Mouse (Mus musculus): ENCODE measurements around the gene Ifi27. TPM values are rescaled to one million over a fixed set of nuclear protein-coding genes. Genes with fewer than 3 reads are reported as not detected.
"Not testable (repeated sequence)": the region's sequence is repeated elsewhere in the genome, so short reads cannot be mapped to it uniquely, and the experiment has no call there.

Ifi27 gene
- total RNA-seq, 2 experiments from 2014 or later = 41.7 to 46.5 TPM

- DNase-seq (ENCODE audit: low spot score in 2 of 2) = no peak
Measured at GRCm38 (mm10) chr12:103445060-103445459, 11.0 kb downstream of the Ifi27 start.

- DNase-seq (ENCODE audit: low spot score in 2 of 2) = no peak
Measured at GRCm38 (mm10) chr12:103453361-103453760, 19.4 kb downstream of the Ifi27 start.

- DNase-seq (ENCODE audit: low spot score in 2 of 2) = not testable (repeated sequence)
Measured at GRCm38 (mm10) chr12:103456727-103457126, 22.7 kb downstream of the Ifi27 start.

GRCm38 (mm10) chr12:103457140-103457539 is 23.1 kb downstream of the Ifi27 start, which contains the start of gene Ifi27l2b:
Ifi27l2b (minus strand) TSS chr12:103457223.
- DNase-seq (ENCODE audit: low spot score in 2 of 2) = no peak

GRCm38 (mm10) chr12:103474481-103474880 is 40.5 kb downstream of the Ifi27 start:
- DNase-seq (ENCODE audit: low spot score in 2 of 2) = no peak

- DNase-seq (ENCODE audit: low spot score in 2 of 2) = no peak
Measured at GRCm38 (mm10) chr12:103476779-103477389, 42.9 kb downstream of the Ifi27 start.

GRCm38 (mm10) chr12:103477461-103478015 is 43.5 kb downstream of the Ifi27 start:
- no peak for DNase-seq (ENCODE audit: low spot score in 2 of 2)

- DNase-seq (ENCODE audit: low spot score in 2 of 2) = no peak
Measured at GRCm38 (mm10) chr12:103481671-103482070, 47.7 kb downstream of the Ifi27 start.

- DNase-seq (ENCODE audit: low spot score in 2 of 2) = no peak
Measured at GRCm38 (mm10) chr12:103482781-103483180, 48.8 kb downstream of the Ifi27 start.

GRCm38 (mm10) chr12:103484200-103484972 is 50.4 kb downstream of the Ifi27 start:
- DNase-seq (ENCODE audit: low spot score in 2 of 2) = peak in 1 of 2 experiments; percentile 5

- DNase-seq (ENCODE audit: low spot score in 2 of 2) = no peak
Measured at GRCm38 (mm10) chr12:103486726-103487125, 52.7 kb downstream of the Ifi27 start.

- DNase-seq (ENCODE audit: low spot score in 2 of 2) = no peak
Measured at GRCm38 (mm10) chr12:103487276-103487675, 53.3 kb downstream of the Ifi27 start.

- no peak for DNase-seq (ENCODE audit: low spot score in 2 of 2)
Measured at GRCm38 (mm10) chr12:103487750-103488149, 53.7 kb downstream of the Ifi27 start.

Other genes with a start within 250 kb of the Ifi27 start
- 1 to 10 TPM; 1.0 to 1.9 TPM for gene Prima1, start 192.1 kb upstream of the Ifi27 start, total RNA-seq (2021)
- gene Fam181a, start 123.2 kb upstream of the Ifi27 start, total RNA-seq (2021) = 1 to 10 TPM; 3.4 to 4.1 TPM
- 1 to 10 TPM; 1.8 to 2.6 TPM for gene Asb2, start 78.2 kb upstream of the Ifi27 start, total RNA-seq (2021)
- gene Otub2, start 45.5 kb upstream of the Ifi27 start, total RNA-seq (2021) = 10 to 100 TPM; 32.5 to 33.5 TPM
- 1 to 10 TPM; 2.5 to 2.8 TPM for gene 9330161L09Rik, start 26.4 kb upstream of the Ifi27 start, total RNA-seq (2021)
- gene Ddx24, start 8.4 kb upstream of the Ifi27 start, total RNA-seq (2021) = 100 to 1,000 TPM; 163 to 172 TPM
- 1 to 10 TPM; 3.9 to 4.0 TPM for gene Ifi27l2a, start 9.5 kb downstream of the Ifi27 start, total RNA-seq (2021)
- gene Ifi27l2b, start 23.0 kb downstream of the Ifi27 start, total RNA-seq (2021) = not detected
- 10 to 100 TPM; 25.3 to 27.0 TPM for gene Ppp4r4, start 98.1 kb downstream of the Ifi27 start, total RNA-seq (2021)
- gene Serpina10, start 197.2 kb downstream of the Ifi27 start, total RNA-seq (2021) = not detected
- gene Serpina6, start 223.0 kb downstream of the Ifi27 start, total RNA-seq (2021) = not detected
- not detected for gene Serpina16, start 241.9 kb downstream of the Ifi27 start, total RNA-seq (2021)